Mouse (Mus musculus) kidney, adult 2 months (tissue): ENCODE measurements around the gene 4933428G20Rik.

Experiments
- CTCF ChIP-seq: fragments of 200-500 bp; conservative IDR thresholded peaks from 2 replicates; pipeline ENCODE4 v1.5.1; 2011; ENCODE audit warnings: low read depth, mild to moderate bottlenecking, control low read depth, low read length, moderate library complexity, mixed read lengths; ENCODE audit not compliant: insufficient read depth, insufficient read length
- POLR2A ChIP-seq: fragments of 200-500 bp; IDR thresholded peaks from one replicate; pipeline ENCODE4 v1.6.1; 2011; ENCODE audit warnings: low read depth, low read length, control low read depth

- TF ChIP-seq CTCF (no peak), POLR2A (no peak)
Observed at GRCm38 (mm10) chr11:97534442-97535307, 34.5 kb upstream of the 4933428G20Rik start.
